Mouse (Mus musculus): ENCODE measurements around the gene Jam3. TPM values are rescaled to one million over a fixed set of nuclear protein-coding genes. Genes with fewer than 3 reads are reported as not detected.

The Jam3 gene
- 19.1 TPM for polyA plus RNA-seq (2014; fragmentation: Illumina TruSeq; extraction: RNeasy Lipid Tissue Mini Kit (QIAGEN cat#74804); ENCODE audit: low read depth, low replicate concordance)

GRCm38 (mm10) chr9:27154763-27155530, at the start of gene Jam3:
Jam3 (minus strand) TSS chr9:27155421.

Other genes starting within 250 kb of the Jam3 start
- gene Gm1110, start 232.3 kb downstream of the Jam3 start, polyA plus RNA-seq (2014; fragmentation: Illumina TruSeq; extraction: RNeasy Lipid Tissue Mini Kit (QIAGEN cat#74804); ENCODE audit: low read depth, low replicate concordance) = not detected
- gene Acad8, start 155.9 kb downstream of the Jam3 start, polyA plus RNA-seq (2014; fragmentation: Illumina TruSeq; extraction: RNeasy Lipid Tissue Mini Kit (QIAGEN cat#74804); ENCODE audit: low read depth, low replicate concordance) = 43.9 TPM
- gene Thyn1, start 155.7 kb downstream of the Jam3 start, polyA plus RNA-seq (2014; fragmentation: Illumina TruSeq; extraction: RNeasy Lipid Tissue Mini Kit (QIAGEN cat#74804); ENCODE audit: low read depth, low replicate concordance) = 31.7 TPM
- gene Vps26b, start 125.4 kb downstream of the Jam3 start, polyA plus RNA-seq (2014; fragmentation: Illumina TruSeq; extraction: RNeasy Lipid Tissue Mini Kit (QIAGEN cat#74804); ENCODE audit: low read depth, low replicate concordance) = 26.0 TPM
- gene Ncapd3, start 125.2 kb downstream of the Jam3 start, polyA plus RNA-seq (2014; fragmentation: Illumina TruSeq; extraction: RNeasy Lipid Tissue Mini Kit (QIAGEN cat#74804); ENCODE audit: low read depth, low replicate concordance) = 18.0 TPM
- gene Igsf9b, start 143.8 kb upstream of the Jam3 start, polyA plus RNA-seq (2014; fragmentation: Illumina TruSeq; extraction: RNeasy Lipid Tissue Mini Kit (QIAGEN cat#74804); ENCODE audit: low read depth, low replicate concordance) = 2.5 TPM
- gene Spata19, start 241.4 kb upstream of the Jam3 start, polyA plus RNA-seq (2014; fragmentation: Illumina TruSeq; extraction: RNeasy Lipid Tissue Mini Kit (QIAGEN cat#74804); ENCODE audit: low read depth, low replicate concordance) = not detected